Mouse (Mus musculus): ENCODE data around the gene Rlf.

DNA sequence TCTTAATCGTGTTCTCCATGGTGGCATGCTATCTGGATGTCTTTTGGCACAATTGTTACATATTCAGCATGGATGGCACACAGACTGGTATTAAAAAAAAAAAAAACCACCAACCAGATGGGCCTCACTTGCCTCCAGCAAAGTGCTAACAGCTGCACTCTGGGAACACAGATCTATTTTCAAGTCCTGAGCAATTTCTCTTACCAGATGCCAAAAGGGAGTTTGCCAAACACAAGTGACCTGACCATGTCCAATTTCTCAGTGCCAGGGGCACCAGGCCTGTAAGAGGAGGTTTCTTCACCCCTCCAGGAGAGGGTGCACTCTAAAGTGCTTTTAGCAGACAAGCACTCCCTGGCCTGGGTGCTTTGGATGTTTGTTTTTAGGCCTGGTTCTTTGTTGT is 12.2 kb upstream of the Rlf start:
- no peak for TF ChIP-seq POLR2A (IDR thresholded peaks at IDR 0.05; ENCODE audit: insufficient read depth, low read length)
- TF ChIP-seq EP300 (IDR thresholded peaks at IDR 0.05; ENCODE audit: insufficient read depth, low read depth, low read length), result no peak
- no peak for TF ChIP-seq CTCF (IDR thresholded peaks at IDR 0.05; ENCODE audit: low read depth, low read length)
